Mouse (Mus musculus): ENCODE measurements at regions not wholly inside any gene's neighbourhood (a gene's known extent, or its start where the extent isn't known, plus 50 kb on each side); places are given as distances from the start of the nearest gene placed in this dataset.

GRCm38 (mm10) chr15:90082175-90082951 is 141.7 kb upstream of the Alg10b start:
- no peak for DNase-seq (ENCODE audit: extremely low read depth)
- dilution Hi-C loops (cut with MboI; ENCODE audit: extremely low pct_ligation_motif_present, extremely low pct_unique_long_range_greater_than_20kb, low sequenced_read_pairs) = no loop called here
- no peak overlapping the region for H3K4me2 ChIP-seq (ENCODE audit: insufficient read depth, low read depth, poor library complexity, severe bottlenecking)
- peaks cover 35% of the 10 kb centered on the region for H3K9me3 ChIP-seq (replicated peaks; ENCODE audit: low read length)
- no peak overlapping the region for H3K4me3 ChIP-seq (replicated peaks in 1 of 3; ENCODE audit: low read depth in 2 of 3, low read length in 2 of 3, poor library complexity in 1 of 3)
- no peak overlapping the region for H3K27ac ChIP-seq (ENCODE audit: insufficient read depth, low read depth)
- no peaks in the 10 kb centered on the region for H3K36me3 ChIP-seq (replicated peaks in 1 of 2; ENCODE audit: control insufficient read depth in 1 of 2, insufficient read depth in 1 of 2, low read length in 1 of 2)
- in situ Hi-C loops (cut with MboI; ENCODE audit: low pct_ligation_motif_present, low pct_unique_long_range_greater_than_20kb, low sequenced_read_pairs) = no loop called here
- H3K27me3 ChIP-seq (replicated peaks) = no peaks in the 10 kb centered on the region
- H3K79me2 ChIP-seq (replicated peaks; ENCODE audit: control insufficient read depth, extremely low read depth, insufficient read depth, poor library complexity, severe bottlenecking) = no peaks in the 10 kb centered on the region
- no peak overlapping the region for H3K9ac ChIP-seq (ENCODE audit: insufficient read depth, low read depth)
- no peak for TF ChIP-seq TBP (conservative IDR thresholded peaks at IDR 0.05; ENCODE audit: low read depth, low read length)
- no peak for TF ChIP-seq ZC3H11A (IDR thresholded peaks at IDR 0.05; ENCODE audit: low read depth, low read length)
- TF ChIP-seq HCFC1 (IDR thresholded peaks at IDR 0.05; ENCODE audit: low read depth, low read length) = no peak
- TF ChIP-seq SIN3A (IDR thresholded peaks at IDR 0.05; ENCODE audit: low read length) = no peak
- no peak for TF ChIP-seq JUND (conservative IDR thresholded peaks at IDR 0.05; ENCODE audit: low read depth, low read length)
- no peak for TF ChIP-seq ZKSCAN1 (IDR thresholded peaks at IDR 0.05; ENCODE audit: borderline replicate concordance, low read depth, low read length)
- TF ChIP-seq POLR2A (IDR thresholded peaks at IDR 0.05; ENCODE audit: low read depth, low read length) = no peak
- TF ChIP-seq JUN (IDR thresholded peaks at IDR 0.05; ENCODE audit: insufficient read depth, low read depth, low read length) = no peak
- TF ChIP-seq NRF1 (IDR thresholded peaks at IDR 0.05; ENCODE audit: low read depth, low read length) = no peak
- no peak for TF ChIP-seq NELFE (IDR thresholded peaks at IDR 0.05; ENCODE audit: low read depth, low read length)
- TF ChIP-seq ZMIZ1 (IDR thresholded peaks at IDR 0.05; ENCODE audit: low read depth, low read length) = no peak
- TF ChIP-seq ETS1 (conservative IDR thresholded peaks at IDR 0.05; ENCODE audit: low read depth, low read length) = no peak
- no peak for TF ChIP-seq CHD1 (IDR thresholded peaks at IDR 0.05; ENCODE audit: low read depth, low read length)
- no peak for TF ChIP-seq CTCF (conservative IDR thresholded peaks at IDR 0.05 in 1 of 2, IDR thresholded peaks at IDR 0.05 in 1 of 2; ENCODE audit: low read depth in 2 of 2, low read length in 2 of 2)
- no peak for TF ChIP-seq RAD21 (IDR thresholded peaks at IDR 0.05; ENCODE audit: low read depth, low read length)
- no peaks in the 10 kb centered on the region for H3K4me1 ChIP-seq (ENCODE audit: control insufficient read depth in 1 of 2, insufficient read depth in 2 of 2)

GRCm38 (mm10) chr15:90109445-90109988 is 114.6 kb upstream of the Alg10b start:
- Histone ChIP-seq H3K79me2 (replicated peaks; ENCODE audit: control insufficient read depth, extremely low read depth, insufficient read depth, poor library complexity, severe bottlenecking) (no peaks in the 10 kb centered on the region), H3K27me3 (replicated peaks) (no peaks in the 10 kb centered on the region), H3K9ac (ENCODE audit: insufficient read depth, low read depth) (no peak overlapping the region), H3K36me3 (replicated peaks in 1 of 2; ENCODE audit: control insufficient read depth in 1 of 2, insufficient read depth in 1 of 2, low read length in 1 of 2) (no peaks in the 10 kb centered on the region), H3K27ac (ENCODE audit: insufficient read depth, low read depth) (no peak overlapping the region), H3K4me2 (ENCODE audit: insufficient read depth, low read depth, poor library complexity, severe bottlenecking) (no peak overlapping the region), H3K4me3 (replicated peaks in 1 of 3; ENCODE audit: low read depth in 2 of 3, low read length in 2 of 3, poor library complexity in 1 of 3) (no peak overlapping the region), H3K4me1 (ENCODE audit: control insufficient read depth in 1 of 2, insufficient read depth in 2 of 2) (no peaks in the 10 kb centered on the region), H3K9me3 (replicated peaks; ENCODE audit: low read length) (peaks cover 51% of the 10 kb centered on the region)
- DNase-seq (ENCODE audit: extremely low read depth) = no peak
- dilution Hi-C loops (cut with MboI; ENCODE audit: extremely low pct_ligation_motif_present, extremely low pct_unique_long_range_greater_than_20kb, low sequenced_read_pairs) = no loop called here
- in situ Hi-C loops (cut with MboI; ENCODE audit: low pct_ligation_motif_present, low pct_unique_long_range_greater_than_20kb, low sequenced_read_pairs) = no loop called here
- TF ChIP-seq POLR2A (IDR thresholded peaks at IDR 0.05; ENCODE audit: low read depth, low read length) (no peak), SMC3 (IDR thresholded peaks at IDR 0.05; ENCODE audit: low read depth, low read length) (no peak), USF2 (conservative IDR thresholded peaks at IDR 0.05; ENCODE audit: low read depth, low read length) (no peak), MEF2A (IDR thresholded peaks at IDR 0.05; ENCODE audit: borderline replicate concordance, low read depth, low read length) (no peak), USF1 (IDR thresholded peaks at IDR 0.05; ENCODE audit: low read depth, low read length) (no peak), RCOR1 (conservative IDR thresholded peaks at IDR 0.05; ENCODE audit: low read depth, low read length) (no peak)

Data from CH12.LX (cell line).